Mouse (Mus musculus): ENCODE measurements around the gene Bcl2l13. TPM values are rescaled to one million over a fixed set of nuclear protein-coding genes. Genes with fewer than 3 reads are reported as not detected.
"Not testable (repeated sequence)": the region's sequence is repeated elsewhere in the genome, so short reads cannot be mapped to it uniquely, and the experiment has no call there.

Bcl2l13 gene
- polyA plus RNA-seq, 1 experiment from 2014 or later, result 52.3 TPM

GRCm38 (mm10) chr6:120798019-120798418 is 38.0 kb upstream of the Bcl2l13 start:
- WGBS, result 84% methylated on average over 7 of the region's 7 CpGs
- Histone ChIP-seq H3K9me3 (ENCODE audit: control insufficient read depth, low read length) (no peaks in the 10 kb centered on the region), H3K9ac (ENCODE audit: low read depth, low read length) (no peak overlapping the region), H3K36me3 (ENCODE audit: control insufficient read depth, insufficient read depth, low read length) (peaks cover 68% of the 10 kb centered on the region), H3K4me1 (replicated peaks; ENCODE audit: control insufficient read depth, insufficient read depth, low read length) (peaks cover 4% of the 10 kb centered on the region; the same call in 1 of the 2 replicates), H3K27me3 (replicated peaks; ENCODE audit: control insufficient read depth, insufficient read depth, low read length) (no peaks in the 10 kb centered on the region), H3K27ac (ENCODE audit: low read depth, low read length) (no peak overlapping the region), H3K4me2 (no peak overlapping the region), H3K4me3 (ENCODE audit: low read depth, low read length) (no peak overlapping the region)
- DNase-seq (ENCODE audit: low spot score) (no peak), ATAC-seq (replicated peaks; ENCODE audit: low FRiP score) (no peak)

- ATAC-seq (replicated peaks; ENCODE audit: low FRiP score), result no peak
- no peak for DNase-seq (ENCODE audit: low spot score)
- Histone ChIP-seq H3K4me2 (no peak overlapping the region), H3K9me3 (ENCODE audit: control insufficient read depth, low read length) (no peaks in the 10 kb centered on the region), H3K27me3 (replicated peaks; ENCODE audit: control insufficient read depth, insufficient read depth, low read length) (no peaks in the 10 kb centered on the region), H3K4me1 (replicated peaks; ENCODE audit: control insufficient read depth, insufficient read depth, low read length) (peaks cover 4% of the 10 kb centered on the region; the same call in 1 of the 2 replicates), H3K9ac (ENCODE audit: low read depth, low read length) (no peak overlapping the region), H3K36me3 (ENCODE audit: control insufficient read depth, insufficient read depth, low read length) (peaks cover 76% of the 10 kb centered on the region), H3K27ac (ENCODE audit: low read depth, low read length) (no peak overlapping the region), H3K4me3 (ENCODE audit: low read depth, low read length) (no peak overlapping the region)
- 87% methylated on average over 4 of the region's 4 CpGs for WGBS
Measured at GRCm38 (mm10) chr6:120798905-120799304, 37.1 kb upstream of the Bcl2l13 start.

- Histone ChIP-seq H3K36me3 (ENCODE audit: control insufficient read depth, insufficient read depth, low read length) (peaks cover 74% of the 10 kb centered on the region), H3K4me3 (ENCODE audit: low read depth, low read length) (no peak overlapping the region), H3K4me2 (no peak overlapping the region), H3K27me3 (replicated peaks; ENCODE audit: control insufficient read depth, insufficient read depth, low read length) (no peaks in the 10 kb centered on the region), H3K4me1 (replicated peaks; ENCODE audit: control insufficient read depth, insufficient read depth, low read length) (peaks cover 4% of the 10 kb centered on the region; the same call in 1 of the 2 replicates), H3K9ac (ENCODE audit: low read depth, low read length) (no peak overlapping the region), H3K9me3 (ENCODE audit: control insufficient read depth, low read length) (no peaks in the 10 kb centered on the region), H3K27ac (ENCODE audit: low read depth, low read length) (no peak overlapping the region)
- DNase-seq (ENCODE audit: low spot score) (no peak), ATAC-seq (replicated peaks; ENCODE audit: low FRiP score) (no peak)
- 94% methylated on average over 4 of the region's 4 CpGs for WGBS
Measured at GRCm38 (mm10) chr6:120799581-120800041, 36.4 kb upstream of the Bcl2l13 start.

- Histone ChIP-seq H3K9me3 (ENCODE audit: control insufficient read depth, low read length) (no peaks in the 10 kb centered on the region), H3K4me3 (ENCODE audit: low read depth, low read length) (no peak overlapping the region), H3K9ac (ENCODE audit: low read depth, low read length) (no peak overlapping the region), H3K27me3 (replicated peaks; ENCODE audit: control insufficient read depth, insufficient read depth, low read length) (no peaks in the 10 kb centered on the region), H3K27ac (ENCODE audit: low read depth, low read length) (peak overlapping the region; percentile 69; the same call in 1 of the 2 replicates), H3K4me2 (no peak overlapping the region), H3K4me1 (replicated peaks; ENCODE audit: control insufficient read depth, insufficient read depth, low read length) (no peaks in the 10 kb centered on the region; the same call in none of the 2 replicates), H3K36me3 (ENCODE audit: control insufficient read depth, insufficient read depth, low read length) (peaks cover 71% of the 10 kb centered on the region)
- ATAC-seq (replicated peaks; ENCODE audit: low FRiP score) (no peak), DNase-seq (ENCODE audit: low spot score) (no peak)
- WGBS, result 76% methylated on average over 5 of the region's 5 CpGs
Measured at GRCm38 (mm10) chr6:120806999-120807737, 28.8 kb upstream of the Bcl2l13 start.

- Histone ChIP-seq H3K4me3 (ENCODE audit: low read depth, low read length) (no peak overlapping the region), H3K4me2 (no peak overlapping the region), H3K9ac (ENCODE audit: low read depth, low read length) (no peak overlapping the region), H3K27ac (ENCODE audit: low read depth, low read length) (peak overlapping the region; percentile 69), H3K36me3 (ENCODE audit: control insufficient read depth, insufficient read depth, low read length) (peaks cover 66% of the 10 kb centered on the region), H3K27me3 (replicated peaks; ENCODE audit: control insufficient read depth, insufficient read depth, low read length) (no peaks in the 10 kb centered on the region), H3K4me1 (replicated peaks; ENCODE audit: control insufficient read depth, insufficient read depth, low read length) (no peaks in the 10 kb centered on the region; the same call in none of the 2 replicates), H3K9me3 (ENCODE audit: control insufficient read depth, low read length) (no peaks in the 10 kb centered on the region)
- WGBS, result 78% methylated on average over 4 of the region's 4 CpGs
- ATAC-seq (replicated peaks; ENCODE audit: low FRiP score) (peak; percentile 46), DNase-seq (ENCODE audit: low spot score) (no peak)
Measured at GRCm38 (mm10) chr6:120807738-120808081, 28.3 kb upstream of the Bcl2l13 start.

- not testable (repeated sequence) for DNase-seq (ENCODE audit: low spot score); H3K9ac ChIP-seq (ENCODE audit: low read depth, low read length); H3K4me2 ChIP-seq; H3K9me3 ChIP-seq (ENCODE audit: control insufficient read depth, low read length); ATAC-seq (replicated peaks; ENCODE audit: low FRiP score); H3K27me3 ChIP-seq (replicated peaks; ENCODE audit: control insufficient read depth, insufficient read depth, low read length); H3K4me1 ChIP-seq (replicated peaks; ENCODE audit: control insufficient read depth, insufficient read depth, low read length); H3K4me3 ChIP-seq (ENCODE audit: low read depth, low read length); H3K27ac ChIP-seq (ENCODE audit: low read depth, low read length)
- over 99% methylated on average over 7 of the region's 10 CpGs for WGBS
- H3K36me3 ChIP-seq (ENCODE audit: control insufficient read depth, insufficient read depth, low read length), result peaks cover 37% of the 10 kb centered on the region
Measured at GRCm38 (mm10) chr6:120811999-120812398, 24.0 kb upstream of the Bcl2l13 start.

DNA sequence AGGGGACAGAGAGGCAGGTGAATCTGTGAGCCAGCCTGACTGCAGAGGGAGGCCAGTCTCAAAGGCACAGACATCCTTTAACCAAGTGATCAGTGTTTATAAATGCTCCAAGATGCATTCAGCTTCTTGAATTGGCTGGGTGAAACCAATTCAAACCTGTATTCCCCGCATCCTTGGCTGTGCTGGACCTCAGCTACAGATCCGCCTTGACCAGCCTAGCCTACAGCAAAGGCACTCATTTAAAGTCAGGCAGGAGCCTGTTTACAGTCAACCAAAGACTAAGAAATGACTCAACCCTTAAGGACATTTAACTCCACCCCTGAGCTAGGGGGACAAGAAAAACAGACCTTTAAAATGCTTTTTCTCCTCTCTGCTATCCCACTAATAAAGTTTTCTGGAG is 16.7 kb upstream of the Bcl2l13 start:
- Histone ChIP-seq H3K4me1 (replicated peaks; ENCODE audit: control insufficient read depth, insufficient read depth, low read length) (peaks cover 8% of the 10 kb centered on the region; the same call in 1 of the 2 replicates), H3K27ac (ENCODE audit: low read depth, low read length) (no peak overlapping the region), H3K9ac (ENCODE audit: low read depth, low read length) (no peak overlapping the region), H3K4me2 (no peak overlapping the region; the same call in 1 of the 2 replicates), H3K4me3 (ENCODE audit: low read depth, low read length) (no peak overlapping the region), H3K36me3 (ENCODE audit: control insufficient read depth, insufficient read depth, low read length) (peaks cover 25% of the 10 kb centered on the region), H3K27me3 (replicated peaks; ENCODE audit: control insufficient read depth, insufficient read depth, low read length) (no peaks in the 10 kb centered on the region), H3K9me3 (ENCODE audit: control insufficient read depth, low read length) (peaks cover 3% of the 10 kb centered on the region; the same call in 1 of the 2 replicates)
- ATAC-seq (replicated peaks; ENCODE audit: low FRiP score), result no peak
- no peak for DNase-seq (ENCODE audit: low spot score)
- WGBS, result 96% methylated on average over 2 of the region's 2 CpGs

DNA sequence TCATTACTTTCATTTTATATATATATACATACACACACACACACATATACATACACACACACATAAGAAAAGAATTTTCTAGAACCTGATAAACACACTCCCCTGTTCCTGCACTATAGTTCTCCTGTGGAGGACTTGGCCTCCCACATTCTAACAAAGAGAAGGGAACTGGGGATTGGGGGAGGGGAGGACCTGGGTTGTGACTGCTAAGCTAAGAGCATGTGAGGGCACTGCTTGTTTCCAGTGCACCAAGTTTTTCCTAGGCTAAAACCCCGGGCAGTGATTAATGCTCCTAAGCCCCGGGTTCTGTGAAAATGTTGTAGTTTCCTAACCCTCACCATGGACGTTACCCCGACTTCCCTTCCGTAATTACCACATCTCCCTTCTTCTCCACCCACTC is 15.9 kb upstream of the Bcl2l13 start:
- Histone ChIP-seq H3K4me3 (ENCODE audit: low read depth, low read length) (peak overlapping the region; percentile 81), H3K4me2 (peak overlapping the region; percentile 74), H3K27me3 (replicated peaks; ENCODE audit: control insufficient read depth, insufficient read depth, low read length) (no peaks in the 10 kb centered on the region), H3K9me3 (ENCODE audit: control insufficient read depth, low read length) (peaks cover 3% of the 10 kb centered on the region; the same call in 1 of the 2 replicates), H3K36me3 (ENCODE audit: control insufficient read depth, insufficient read depth, low read length) (peaks cover 25% of the 10 kb centered on the region), H3K27ac (ENCODE audit: low read depth, low read length) (no peak overlapping the region), H3K9ac (ENCODE audit: low read depth, low read length) (peak overlapping the region; percentile 74), H3K4me1 (replicated peaks; ENCODE audit: control insufficient read depth, insufficient read depth, low read length) (peaks cover 8% of the 10 kb centered on the region; the same call in 1 of the 2 replicates)
- no peak for DNase-seq (ENCODE audit: low spot score)
- ATAC-seq (replicated peaks; ENCODE audit: low FRiP score), result no peak
- 70% methylated on average over 5 of the region's 5 CpGs for WGBS

All from liver, embryonic 11.5 days (tissue).